Mouse (Mus musculus): ENCODE data around the gene Cacnb3.

GRCm38 (mm10) chr15:98676940-98677728 is 46.5 kb downstream of the Cacnb3 start, which contains the start of gene Rnd1:
- TF ChIP-seq CTCF (conservative IDR thresholded peaks at IDR 0.05; ENCODE audit: low read length) (no peak), POU5F1 (IDR thresholded peaks at IDR 0.05; ENCODE audit: borderline replicate concordance, low read length) (no peak)

Data from E14TG2a.4 (cell line).